Mouse (Mus musculus): Measurements from ENCODE around the gene Tent5a. TPM values are rescaled to one million over a fixed set of nuclear protein-coding genes. Genes with fewer than 3 reads are reported as not detected.

Gene Tent5a
- polyA plus RNA-seq, 1 experiment: 11.4 TPM

- Histone ChIP-seq H3K27ac (ENCODE audit: control insufficient read depth, insufficient read depth, low read depth, low read length, poor library complexity) (no peak overlapping the region), H3K4me1 (ENCODE audit: control insufficient read depth, insufficient read depth, low read length) (no peaks in the 10 kb centered on the region; the same call in 1 of the 2 replicates), H3K4me3 (replicated peaks; ENCODE audit: control insufficient read depth, low read depth, low read length) (no peak overlapping the region)
- WGBS: 67% methylated on average over 10 of the region's 10 CpGs
- TF ChIP-seq CTCF (IDR thresholded peaks at IDR 0.05; ENCODE audit: control insufficient read depth, insufficient read depth, low read length): no peak
- TF ChIP-seq POLR2A (IDR thresholded peaks at IDR 0.05; ENCODE audit: borderline replicate concordance, control insufficient read depth, low read depth, low read length): no peak
Measured at GRCm38 (mm10) chr9:85347823-85348523, 20.8 kb upstream of the Tent5a start.

GRCm38 (mm10) chr9:85342892-85343785 lies 16.0 kb upstream of the Tent5a start:
- 10% methylated on average over 8 of the region's 8 CpGs for WGBS
- H3K27ac ChIP-seq (ENCODE audit: control insufficient read depth, insufficient read depth, low read depth, low read length, poor library complexity): peak overlapping the region; percentile 24; the same call in 1 of the 2 replicates
- H3K4me3 ChIP-seq (replicated peaks; ENCODE audit: control insufficient read depth, low read depth, low read length): no peak overlapping the region
- TF ChIP-seq CTCF (IDR thresholded peaks at IDR 0.05; ENCODE audit: control insufficient read depth, insufficient read depth, low read length) (no peak), POLR2A (IDR thresholded peaks at IDR 0.05; ENCODE audit: borderline replicate concordance, control insufficient read depth, low read depth, low read length) (no peak)
- no peaks in the 10 kb centered on the region; the same call in 1 of the 2 replicates for H3K4me1 ChIP-seq (ENCODE audit: control insufficient read depth, insufficient read depth, low read length)

GRCm38 (mm10) chr9:85340303-85340702 lies 13.2 kb upstream of the Tent5a start:
- TF ChIP-seq CTCF (IDR thresholded peaks at IDR 0.05; ENCODE audit: control insufficient read depth, insufficient read depth, low read length) (no peak), POLR2A (IDR thresholded peaks at IDR 0.05; ENCODE audit: borderline replicate concordance, control insufficient read depth, low read depth, low read length) (no peak)
- Histone ChIP-seq H3K4me3 (replicated peaks; ENCODE audit: control insufficient read depth, low read depth, low read length) (no peak overlapping the region), H3K4me1 (ENCODE audit: control insufficient read depth, insufficient read depth, low read length) (no peaks in the 10 kb centered on the region; the same call in 1 of the 2 replicates), H3K27ac (ENCODE audit: control insufficient read depth, insufficient read depth, low read depth, low read length, poor library complexity) (no peak overlapping the region)
- 11% methylated on average over 3 of the region's 3 CpGs for WGBS

- Histone ChIP-seq H3K27ac (ENCODE audit: control insufficient read depth, insufficient read depth, low read depth, low read length, poor library complexity) (no peak overlapping the region), H3K4me1 (ENCODE audit: control insufficient read depth, insufficient read depth, low read length) (no peaks in the 10 kb centered on the region; the same call in 1 of the 2 replicates), H3K4me3 (replicated peaks; ENCODE audit: control insufficient read depth, low read depth, low read length) (no peak overlapping the region)
- TF ChIP-seq CTCF (IDR thresholded peaks at IDR 0.05; ENCODE audit: control insufficient read depth, insufficient read depth, low read length) (no peak), POLR2A (IDR thresholded peaks at IDR 0.05; ENCODE audit: borderline replicate concordance, control insufficient read depth, low read depth, low read length) (no peak)
- 78% methylated on average over 7 of the region's 7 CpGs for WGBS
Measured at GRCm38 (mm10) chr9:85336046-85336445, 8.9 kb upstream of the Tent5a start.

- 18% methylated on average over 2 of the region's 2 CpGs for WGBS
- TF ChIP-seq POLR2A (IDR thresholded peaks at IDR 0.05; ENCODE audit: borderline replicate concordance, control insufficient read depth, low read depth, low read length) (no peak), CTCF (IDR thresholded peaks at IDR 0.05; ENCODE audit: control insufficient read depth, insufficient read depth, low read length) (no peak)
- H3K4me3 ChIP-seq (replicated peaks; ENCODE audit: control insufficient read depth, low read depth, low read length): no peak overlapping the region
- H3K4me1 ChIP-seq (ENCODE audit: control insufficient read depth, insufficient read depth, low read length): no peaks in the 10 kb centered on the region; the same call in 1 of the 2 replicates
- no peak overlapping the region for H3K27ac ChIP-seq (ENCODE audit: control insufficient read depth, insufficient read depth, low read depth, low read length, poor library complexity)
Measured at GRCm38 (mm10) chr9:85331521-85331920, 4.4 kb upstream of the Tent5a start.

- peak overlapping the region; percentile 75 for H3K4me3 ChIP-seq (replicated peaks; ENCODE audit: control insufficient read depth, low read depth, low read length)
- 1% methylated on average over 16 of the region's 16 CpGs for WGBS
- peak overlapping the region; percentile 89 for H3K27ac ChIP-seq (ENCODE audit: control insufficient read depth, insufficient read depth, low read depth, low read length, poor library complexity)
- TF ChIP-seq CTCF (IDR thresholded peaks at IDR 0.05; ENCODE audit: control insufficient read depth, insufficient read depth, low read length) (peak; percentile 97), POLR2A (IDR thresholded peaks at IDR 0.05; ENCODE audit: borderline replicate concordance, control insufficient read depth, low read depth, low read length) (peak; percentile 30; the same call in 1 of the 2 replicates)
- no peaks in the 10 kb centered on the region; the same call in 1 of the 2 replicates for H3K4me1 ChIP-seq (ENCODE audit: control insufficient read depth, insufficient read depth, low read length)
Measured at GRCm38 (mm10) chr9:85328259-85328658, 1.1 kb upstream of the Tent5a start.

GRCm38 (mm10) chr9:85326292-85327241 lies 581 bp downstream of the Tent5a start:
- TF ChIP-seq CTCF (IDR thresholded peaks at IDR 0.05; ENCODE audit: control insufficient read depth, insufficient read depth, low read length): no peak
- peak; percentile 49; the same call in 1 of the 2 replicates for TF ChIP-seq POLR2A (IDR thresholded peaks at IDR 0.05; ENCODE audit: borderline replicate concordance, control insufficient read depth, low read depth, low read length)
- WGBS: under 1% methylated on average over 88 of the region's 88 CpGs
- Histone ChIP-seq H3K4me3 (replicated peaks; ENCODE audit: control insufficient read depth, low read depth, low read length) (peak overlapping the region; percentile 75), H3K4me1 (ENCODE audit: control insufficient read depth, insufficient read depth, low read length) (no peaks in the 10 kb centered on the region; the same call in 1 of the 2 replicates), H3K27ac (ENCODE audit: control insufficient read depth, insufficient read depth, low read depth, low read length, poor library complexity) (peak overlapping the region; percentile 93)
